In genomic region chr9:65605471-65606136, GRCm38 (mm10) we compare ENCODE assay signal across 8 mouse cellular contexts. TPM values are rescaled to one million over a fixed set of nuclear protein-coding genes. Genes with fewer than 3 reads are reported as not detected.
A peak's percentile ranks its signal among the peaks of the same experiment; 100 is the strongest.
DNase-seq lines count a peak whose midpoint lies in the region; ATAC-seq and TF ChIP-seq lines count a peak whose summit lies in the region.

No protein-coding gene starts in this region.

- ATAC-seq in monocyte, adult 5-6 weeks (replicated peaks; ENCODE audit: insufficient number of reproducible peaks, low FRiP score, low TSS enrichment, poor library complexity, severe bottlenecking) = peak; percentile 43; the same call in 1 of the 2 replicates

- TF ChIP-seq POLR2A in heart, adult 2 months (IDR thresholded peaks at IDR 0.05; ENCODE audit: insufficient read depth, low read depth, low read length) = no peak
- TF ChIP-seq POLR2A in liver, adult 2 months (IDR thresholded peaks at IDR 0.05; ENCODE audit: extremely low read depth, insufficient read depth, low read length) = no peak
- no peak for TF ChIP-seq POLR2A in thymus, adult 2 months (IDR thresholded peaks at IDR 0.05; ENCODE audit: control insufficient read depth, extremely low read depth, insufficient read depth, low read length, poor library complexity)

- no peak overlapping the region for H3K9ac ChIP-seq in heart, adult 2 months (ENCODE audit: low read depth, low read length)
- no peak overlapping the region for H3K9ac ChIP-seq in liver, adult 2 months (ENCODE audit: low read depth, low read length)

- H3K4me3 ChIP-seq in C2C12 (ENCODE audit: insufficient read depth, poor library complexity, severe bottlenecking) = no peak overlapping the region
- no peak overlapping the region for H3K4me3 ChIP-seq in heart, adult 2 months
- H3K4me3 ChIP-seq in liver, adult 2 months (ENCODE audit: insufficient read depth, low read depth, low read length) = no peak overlapping the region
- H3K4me3 ChIP-seq in thymus, adult 2 months (ENCODE audit: control insufficient read depth, insufficient read depth, low read length) = no peak overlapping the region

- peak; percentile 50 for TF ChIP-seq CTCF in C2C12 (IDR thresholded peaks at IDR 0.05; ENCODE audit: control insufficient read depth, insufficient read depth, insufficient read length)
- peak; percentile 88 for TF ChIP-seq CTCF in heart, adult 2 months (IDR thresholded peaks at IDR 0.05)
- peak; percentile 52 for TF ChIP-seq CTCF in liver, adult 2 months (IDR thresholded peaks at IDR 0.05; ENCODE audit: low read depth, low read length)
- peak; percentile 66; the same call in 1 of the 2 replicates for TF ChIP-seq CTCF in thymus, adult 2 months (IDR thresholded peaks at IDR 0.05; ENCODE audit: borderline replicate concordance, control insufficient read depth, extremely low read depth, insufficient read depth, low read length, poor library complexity)

- no peak overlapping the region for H3ac ChIP-seq in C2C12 (ENCODE audit: control insufficient read depth, insufficient read length, low read depth)

- H3K79me3 ChIP-seq in C2C12 (ENCODE audit: low read depth) = no peaks in the 10 kb centered on the region

- intact Hi-C loops in heart, adult 2 months (cut with DNase I) = loop anchor here (1.0 to 10.0 kb wide), 4 partner anchors 59 to 399 kb away; no protein-coding TSS in a partner anchor

- H3K27ac ChIP-seq in heart, adult 2 months = no peak overlapping the region
- no peak overlapping the region for H3K27ac ChIP-seq in liver, adult 2 months (replicated peaks; ENCODE audit: insufficient read depth, low read depth, low read length)
- H3K27ac ChIP-seq in thymus, adult 2 months (ENCODE audit: control insufficient read depth, insufficient read depth, low read length) = no peak overlapping the region

- no peaks in the 10 kb centered on the region for H3K36me3 ChIP-seq in C2C12 (ENCODE audit: control insufficient read depth, insufficient read depth)
- H3K36me3 ChIP-seq in heart, adult 2 months (ENCODE audit: control insufficient read depth, insufficient read depth, low read length) = no peaks in the 10 kb centered on the region
- no peaks in the 10 kb centered on the region for H3K36me3 ChIP-seq in liver, adult 2 months (ENCODE audit: control insufficient read depth, insufficient read depth, low read length)
- no peaks in the 10 kb centered on the region for H3K36me3 ChIP-seq in thymus, adult 2 months (ENCODE audit: control insufficient read depth, insufficient read depth, low read length)

- DNase-seq in adrenal gland, postnatal 10 days = peak; percentile 75
- peak; percentile 92 for DNase-seq in embryo, embryonic 9.5 days (ENCODE audit: extremely low spot score)
- peak; percentile 48 to 57 for DNase-seq in heart, adult 2 months
- peak; percentile 68 for DNase-seq in kidney, adult 18-20 months
- peak; percentile 76 for DNase-seq in liver, adult 2 months (ENCODE audit: extremely low read depth, low read depth, low spot score)
- DNase-seq in thymus, adult 2 months = peak; percentile 41

- peak; percentile 50; the same call in 1 of the 2 replicates for TF ChIP-seq EP300 in heart, adult 2 months (IDR thresholded peaks at IDR 0.05; ENCODE audit: insufficient read depth, low read depth, low read length)

- H3K4me1 ChIP-seq in heart, adult 2 months (ENCODE audit: control insufficient read depth, insufficient read depth, low read length) = no peaks in the 10 kb centered on the region
- H3K4me1 ChIP-seq in liver, adult 2 months (ENCODE audit: control insufficient read depth, insufficient read depth, low read length) = no peaks in the 10 kb centered on the region; the same call in 1 of the 2 replicates
- peaks cover 2% of the 10 kb centered on the region; the same call in 1 of the 2 replicates for H3K4me1 ChIP-seq in thymus, adult 2 months (replicated peaks; ENCODE audit: control insufficient read depth, insufficient read depth, low read length)

- WGBS in heart, adult 2 months = 11% methylated on average over 9 of the region's 9 CpGs
- WGBS in liver, adult 2 months = 9% methylated on average over 9 of the region's 9 CpGs
- 19% methylated on average over 9 of the region's 9 CpGs for WGBS in thymus, adult 2 months

- no peaks in the 10 kb centered on the region for H3K27me3 ChIP-seq in C2C12 (ENCODE audit: control insufficient read depth, insufficient read depth, insufficient read length)
- H3K27me3 ChIP-seq in heart, adult 2 months (ENCODE audit: control insufficient read depth, insufficient read depth, low read length) = no peaks in the 10 kb centered on the region
- H3K27me3 ChIP-seq in liver, adult 2 months (ENCODE audit: control insufficient read depth, insufficient read depth, low read length) = no peaks in the 10 kb centered on the region
- no peaks in the 10 kb centered on the region for H3K27me3 ChIP-seq in thymus, adult 2 months (ENCODE audit: control insufficient read depth, insufficient read depth, low read length)

- no peaks in the 10 kb centered on the region for H3K79me2 ChIP-seq in C2C12 (ENCODE audit: control insufficient read depth, insufficient read depth)
- H3K79me2 ChIP-seq in heart, adult 2 months (replicated peaks; ENCODE audit: control insufficient read depth, insufficient read depth, low read length) = no peaks in the 10 kb centered on the region
- H3K79me2 ChIP-seq in liver, adult 2 months (ENCODE audit: control insufficient read depth, insufficient read depth, low read length) = no peaks in the 10 kb centered on the region

TF ChIP-seq in C2C12, 6 proteins besides CTCF, POLR2A, EP300 and RAD21:
- no peak for TF ChIP-seq CEBPB (IDR thresholded peaks at IDR 0.05; ENCODE audit: low read depth)
- no peak for TF ChIP-seq FOSL1 (IDR thresholded peaks at IDR 0.05; ENCODE audit: insufficient read depth, low read length, poor library complexity, severe bottlenecking)

RNA-seq across cellular contexts. Expression of gene Pif1, which starts 18.6 kb away (rescaled TPM):
- 10.8 TPM for polyA plus RNA-seq in C2C12 (2012; fragmentation: generic; extraction: Trizol)
- 1 to 10 TPM; 2.0 to 3.3 TPM for total RNA-seq in adrenal gland, postnatal 10 days (2021)
- not detected for total RNA-seq in heart, adult 2 months (2021)
- 0.18 and 0.23 TPM in 2 replicates for polyA plus RNA-seq in heart, adult 2 months (2012; rRNA removed)
- 0.20 TPM in 1 of 2 replicates, not detected in the other for total RNA-seq in liver, adult 2 months (2014; rRNA removed)
- polyA plus RNA-seq in liver, adult 2 months (2012; rRNA removed) = 0.04 TPM in 1 of 2 replicates, not detected in the other
- total RNA-seq in monocyte, adult 5-6 weeks (2017) = 0.21 TPM in 1 of 3 replicates, not detected in the others
- 37.5 and 55.4 TPM in 2 replicates for polyA plus RNA-seq in thymus, adult 2 months (2012; rRNA removed)

RNA-seq across cellular contexts. Expression of gene Rbpms2, which starts 23.8 kb away (rescaled TPM):
- 41.3 TPM for polyA plus RNA-seq in C2C12 (2012; fragmentation: generic; extraction: Trizol)
- 10 to 100 TPM; 49.7 to 61.5 TPM for total RNA-seq in adrenal gland, postnatal 10 days (2021)
- total RNA-seq in heart, adult 2 months (2021) = 10 to 100 TPM; 29.4 to 32.5 TPM
- polyA plus RNA-seq in heart, adult 2 months (2012; rRNA removed) = 102 and 105 TPM in 2 replicates
- 9.8 and 13.2 TPM in 2 replicates for total RNA-seq in liver, adult 2 months (2014; rRNA removed)
- 110 and 121 TPM in 2 replicates for polyA plus RNA-seq in liver, adult 2 months (2012; rRNA removed)
- total RNA-seq in monocyte, adult 5-6 weeks (2017) = 0.48 to 4.1 TPM (median 0.53 TPM) in 3 replicates
- 10.5 and 11.5 TPM in 2 replicates for polyA plus RNA-seq in thymus, adult 2 months (2012; rRNA removed)

RNA-seq across cellular contexts. Expression of gene Plekho2, which starts 25.8 kb away (rescaled TPM):
- polyA plus RNA-seq in C2C12 (2012; fragmentation: generic; extraction: Trizol) = 23.3 TPM
- total RNA-seq in adrenal gland, postnatal 10 days (2021) = 10 to 100 TPM; 32.5 to 37.8 TPM
- total RNA-seq in heart, adult 2 months (2021) = 10 to 100 TPM in 1 of 2 experiments, 1 to 10 TPM in 1; 9.9 to 11.1 TPM
- 16.5 and 18.8 TPM in 2 replicates for polyA plus RNA-seq in heart, adult 2 months (2012; rRNA removed)
- total RNA-seq in liver, adult 2 months (2014; rRNA removed) = 1.4 and 2.2 TPM in 2 replicates
- polyA plus RNA-seq in liver, adult 2 months (2012; rRNA removed) = 2.9 and 5.4 TPM in 2 replicates
- total RNA-seq in monocyte, adult 5-6 weeks (2017) = 103 to 136 TPM (median 112 TPM) in 3 replicates
- polyA plus RNA-seq in thymus, adult 2 months (2012; rRNA removed) = 37.9 and 38.8 TPM in 2 replicates

Comparison
In these comparisons a context has a peak if more than half of its experiments do, and no peak if none do; other contexts are left out.
1. DNase-seq: peak in every context shown above with its lines; median percentile 92 in embryo, embryonic 9.5 days; 76 in liver, adult 2 months; 75 in adrenal gland, postnatal 10 days; 68 in kidney, adult 18-20 months; 52 in heart, adult 2 months; 41 in thymus, adult 2 months.